Mouse (Mus musculus): ENCODE measurements around the gene Snx10. TPM values are rescaled to one million over a fixed set of nuclear protein-coding genes. Genes with fewer than 3 reads are reported as not detected.

The Snx10 gene
- polyA plus RNA-seq, 1 experiment from 2014 or later, result 55.2 TPM

DNA sequence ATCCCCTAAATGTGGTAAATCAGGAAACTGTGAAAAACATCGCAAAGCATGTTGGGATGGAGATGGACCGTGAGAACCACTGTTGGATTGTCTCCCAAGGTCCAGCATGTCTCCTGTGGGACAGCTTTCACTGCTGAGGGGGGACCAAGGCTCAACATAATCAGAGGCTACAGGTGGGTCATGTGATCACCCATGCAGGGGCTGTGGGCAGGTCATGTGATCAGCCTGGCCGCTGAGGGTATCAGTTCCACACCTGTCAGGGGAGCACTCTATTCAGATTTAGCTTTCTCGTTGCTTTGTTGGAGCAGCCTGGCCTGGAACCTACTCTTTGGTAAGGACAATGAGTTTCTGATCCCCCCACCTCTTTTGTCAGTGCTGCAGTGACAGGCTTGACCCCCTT lies 18.4 kb downstream of the Snx10 start:
- no peak overlapping the region for H3K4me3 ChIP-seq (replicated peaks; ENCODE audit: low read depth, low read length)
- DNase-seq (no peak), ATAC-seq (ENCODE audit: low FRiP score, low TSS enrichment) (no peak)
- 77% methylated on average over 4 of the region's 4 CpGs for WGBS
- no peaks in the 10 kb centered on the region for H3K36me3 ChIP-seq (ENCODE audit: control insufficient read depth, insufficient read depth, low read length)
- H3K9me3 ChIP-seq (ENCODE audit: control insufficient read depth, low read length), result no peaks in the 10 kb centered on the region
- no peaks in the 10 kb centered on the region for H3K27me3 ChIP-seq (ENCODE audit: control insufficient read depth, insufficient read depth, low read length)
- H3K4me1 ChIP-seq (ENCODE audit: control insufficient read depth, insufficient read depth, low read length), result no peaks in the 10 kb centered on the region
- H3K4me2 ChIP-seq (ENCODE audit: low read length), result no peak overlapping the region
- H3K9ac ChIP-seq (replicated peaks; ENCODE audit: low read length), result no peak overlapping the region
- H3K27ac ChIP-seq (replicated peaks; ENCODE audit: low read depth, low read length), result no peak overlapping the region

DNA sequence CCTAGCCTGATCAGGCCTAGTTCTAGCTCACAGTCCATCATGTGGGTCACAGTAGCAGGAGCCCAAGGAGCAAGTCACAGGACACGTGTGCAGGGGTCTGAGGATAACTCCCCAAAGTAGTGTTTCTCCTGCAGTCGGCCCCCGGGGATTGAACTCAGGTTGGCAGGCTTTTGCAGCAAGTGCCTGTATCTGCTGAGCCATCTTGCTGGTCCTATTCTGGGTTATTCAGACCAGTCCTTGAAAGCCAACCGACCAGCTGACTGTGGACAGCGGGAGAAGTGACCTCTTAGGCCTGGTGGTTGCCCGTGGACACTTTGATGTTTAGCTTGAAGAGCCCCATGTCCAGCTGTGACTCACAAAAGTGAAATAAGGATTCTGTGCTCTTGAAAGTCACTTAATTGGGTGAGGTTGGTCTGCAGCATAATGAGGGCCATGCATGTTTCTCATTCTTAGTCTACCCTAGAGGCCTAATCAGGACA lies 20.0 kb downstream of the Snx10 start:
- Histone ChIP-seq H3K4me2 (ENCODE audit: low read length) (no peak overlapping the region), H3K9ac (replicated peaks; ENCODE audit: low read length) (no peak overlapping the region), H3K4me3 (replicated peaks; ENCODE audit: low read depth, low read length) (no peak overlapping the region), H3K27me3 (ENCODE audit: control insufficient read depth, insufficient read depth, low read length) (no peaks in the 10 kb centered on the region), H3K27ac (replicated peaks; ENCODE audit: low read depth, low read length) (no peak overlapping the region), H3K9me3 (ENCODE audit: control insufficient read depth, low read length) (no peaks in the 10 kb centered on the region), H3K36me3 (ENCODE audit: control insufficient read depth, insufficient read depth, low read length) (no peaks in the 10 kb centered on the region), H3K4me1 (ENCODE audit: control insufficient read depth, insufficient read depth, low read length) (no peaks in the 10 kb centered on the region)
- whole genome bisulfite sequencing, result 43% methylated on average over 6 of the region's 6 CpGs
- DNase-seq (peak; percentile 11), ATAC-seq (ENCODE audit: low FRiP score, low TSS enrichment) (no peak)

DNA sequence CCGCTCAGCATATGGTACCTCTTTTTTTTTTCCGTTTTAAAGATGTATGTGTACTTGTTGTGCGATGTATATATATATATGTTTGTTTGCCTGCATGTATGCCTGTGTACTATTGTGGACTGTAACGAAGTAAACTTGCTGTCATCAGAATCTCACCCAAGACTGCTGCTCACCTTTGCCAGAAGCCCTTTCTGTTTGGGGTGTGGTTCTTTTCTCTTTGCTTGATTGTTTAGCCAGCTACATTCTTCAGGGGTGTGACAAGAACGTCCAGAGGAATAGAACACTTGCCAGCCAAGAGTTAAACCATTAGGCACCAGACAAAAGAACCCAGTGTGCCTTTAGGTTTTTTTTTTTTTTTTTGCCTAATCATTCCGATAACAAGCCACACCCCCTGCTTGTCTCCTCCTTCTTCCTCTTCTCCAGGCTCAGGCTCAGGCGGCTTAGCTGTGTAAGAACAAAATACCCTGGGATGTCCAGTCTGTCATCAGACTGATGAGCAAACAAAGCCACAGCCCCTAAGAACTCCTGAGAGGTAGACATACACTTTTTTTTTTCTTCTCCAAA lies 20.5 kb downstream of the Snx10 start:
- H3K36me3 ChIP-seq (ENCODE audit: control insufficient read depth, insufficient read depth, low read length), result no peaks in the 10 kb centered on the region
- no peak overlapping the region for H3K27ac ChIP-seq (replicated peaks; ENCODE audit: low read depth, low read length)
- H3K4me1 ChIP-seq (ENCODE audit: control insufficient read depth, insufficient read depth, low read length), result no peaks in the 10 kb centered on the region
- 27% methylated on average over 7 of the region's 7 CpGs for WGBS
- DNase-seq (peak; percentile 31), ATAC-seq (ENCODE audit: low FRiP score, low TSS enrichment) (no peak)
- no peak overlapping the region for H3K4me3 ChIP-seq (replicated peaks; ENCODE audit: low read depth, low read length)
- H3K4me2 ChIP-seq (ENCODE audit: low read length), result 0 out of 2 replicates have a peak overlapping the region, but pooled peaks have one; percentile 6
- no peak overlapping the region for H3K9ac ChIP-seq (replicated peaks; ENCODE audit: low read length)
- H3K27me3 ChIP-seq (ENCODE audit: control insufficient read depth, insufficient read depth, low read length), result no peaks in the 10 kb centered on the region
- H3K9me3 ChIP-seq (ENCODE audit: control insufficient read depth, low read length), result no peaks in the 10 kb centered on the region

DNA sequence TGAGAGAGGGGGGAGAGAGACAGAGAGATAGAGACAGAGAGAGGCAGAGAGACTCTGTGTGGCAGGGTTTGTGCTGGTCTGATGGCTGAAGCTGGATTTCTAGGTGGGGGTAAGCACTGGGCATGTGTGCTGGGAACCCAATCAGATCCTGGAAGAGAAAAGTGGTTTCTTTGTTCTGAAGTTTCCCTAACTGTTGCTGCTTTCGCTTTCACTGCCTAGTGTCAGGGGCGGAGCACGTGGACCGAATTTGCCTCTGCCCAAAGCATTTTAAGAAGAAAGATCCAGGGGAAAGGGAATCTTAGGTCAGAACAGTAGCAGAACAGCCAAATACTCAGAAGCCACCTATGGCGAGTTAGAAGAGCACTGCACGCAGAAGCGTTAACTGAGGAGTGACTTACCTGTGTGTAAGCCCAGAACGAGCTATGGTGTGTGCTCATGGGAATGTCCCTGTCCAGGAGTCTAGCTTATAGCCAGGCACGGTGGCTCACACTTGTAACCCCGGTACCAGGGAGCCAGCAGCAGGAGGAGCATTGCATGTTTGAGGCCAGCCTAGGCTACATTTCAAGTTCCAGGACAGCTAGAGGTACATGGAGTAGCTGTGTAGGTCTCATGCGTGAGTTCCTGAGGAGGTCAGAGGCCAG lies 21.6 kb downstream of the Snx10 start:
- H3K9ac ChIP-seq (replicated peaks; ENCODE audit: low read length), result no peak overlapping the region
- no peak overlapping the region for H3K4me2 ChIP-seq (ENCODE audit: low read length)
- no peak overlapping the region for H3K27ac ChIP-seq (replicated peaks; ENCODE audit: low read depth, low read length)
- no peak overlapping the region for H3K4me3 ChIP-seq (replicated peaks; ENCODE audit: low read depth, low read length)
- no peaks in the 10 kb centered on the region for H3K27me3 ChIP-seq (ENCODE audit: control insufficient read depth, insufficient read depth, low read length)
- DNase-seq, result no peak
- WGBS, result 79% methylated on average over 11 of the region's 11 CpGs
- no peak for ATAC-seq (ENCODE audit: low FRiP score, low TSS enrichment)
- H3K36me3 ChIP-seq (ENCODE audit: control insufficient read depth, insufficient read depth, low read length), result no peaks in the 10 kb centered on the region
- no peaks in the 10 kb centered on the region for H3K4me1 ChIP-seq (ENCODE audit: control insufficient read depth, insufficient read depth, low read length)
- H3K9me3 ChIP-seq (ENCODE audit: control insufficient read depth, low read length), result no peaks in the 10 kb centered on the region

DNA sequence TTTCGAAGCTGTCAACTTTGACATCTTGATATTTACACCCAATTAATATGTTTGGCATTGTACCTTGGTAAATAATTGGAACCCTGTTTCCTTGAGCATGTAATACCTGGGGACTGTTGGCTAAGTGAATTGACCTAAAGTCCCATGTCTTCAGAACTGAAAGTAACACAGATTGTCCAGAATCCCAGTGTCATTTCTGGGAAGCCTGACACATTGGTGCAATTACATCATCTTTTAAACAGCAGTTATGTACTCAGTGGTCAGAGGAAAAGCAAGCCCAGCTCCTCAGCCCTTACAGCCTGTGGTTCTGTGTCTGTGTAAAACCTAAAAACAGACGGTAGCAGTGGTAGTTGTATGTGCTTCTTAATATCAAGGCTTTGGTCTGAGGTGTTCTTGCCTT lies 22.4 kb downstream of the Snx10 start:
- H3K9ac ChIP-seq (replicated peaks; ENCODE audit: low read length), result no peak overlapping the region
- H3K4me3 ChIP-seq (replicated peaks; ENCODE audit: low read depth, low read length), result no peak overlapping the region
- no peaks in the 10 kb centered on the region for H3K4me1 ChIP-seq (ENCODE audit: control insufficient read depth, insufficient read depth, low read length)
- no peaks in the 10 kb centered on the region for H3K36me3 ChIP-seq (ENCODE audit: control insufficient read depth, insufficient read depth, low read length)
- H3K27me3 ChIP-seq (ENCODE audit: control insufficient read depth, insufficient read depth, low read length), result no peaks in the 10 kb centered on the region
- no peaks in the 10 kb centered on the region for H3K9me3 ChIP-seq (ENCODE audit: control insufficient read depth, low read length)
- WGBS, result 92% methylated on average over 2 of the region's 2 CpGs
- ATAC-seq (ENCODE audit: low FRiP score, low TSS enrichment) (no peak), DNase-seq (no peak)
- H3K27ac ChIP-seq (replicated peaks; ENCODE audit: low read depth, low read length), result no peak overlapping the region
- no peak overlapping the region for H3K4me2 ChIP-seq (ENCODE audit: low read length)

DNA sequence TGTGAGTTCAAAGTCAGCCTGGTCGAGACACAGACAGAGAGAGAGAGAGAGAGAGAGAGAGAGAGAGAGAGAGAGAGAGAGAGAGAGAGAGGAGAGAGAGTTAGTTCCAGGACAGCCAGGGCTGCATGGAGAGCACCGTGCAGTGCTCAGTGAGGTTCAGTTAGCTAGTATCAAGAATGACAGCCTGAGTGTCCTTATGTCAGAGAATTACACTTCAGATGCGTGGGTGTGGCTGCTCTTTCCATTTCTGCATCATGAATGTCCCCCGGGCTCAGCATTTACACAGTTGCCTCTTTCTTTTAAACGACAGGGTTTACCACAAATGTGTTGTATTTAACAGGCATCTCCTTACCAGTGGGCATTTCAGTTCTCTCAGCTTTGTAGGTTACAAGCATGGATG lies 25.1 kb downstream of the Snx10 start:
- no peaks in the 10 kb centered on the region for H3K36me3 ChIP-seq (ENCODE audit: control insufficient read depth, insufficient read depth, low read length)
- no peaks in the 10 kb centered on the region for H3K4me1 ChIP-seq (ENCODE audit: control insufficient read depth, insufficient read depth, low read length)
- H3K4me3 ChIP-seq (replicated peaks; ENCODE audit: low read depth, low read length), result no peak overlapping the region
- no peak for DNase-seq
- no peak overlapping the region for H3K4me2 ChIP-seq (ENCODE audit: low read length)
- no peaks in the 10 kb centered on the region for H3K27me3 ChIP-seq (ENCODE audit: control insufficient read depth, insufficient read depth, low read length)
- ATAC-seq (ENCODE audit: low FRiP score, low TSS enrichment), result no peak
- H3K9ac ChIP-seq (replicated peaks; ENCODE audit: low read length), result no peak overlapping the region
- no peak overlapping the region for H3K27ac ChIP-seq (replicated peaks; ENCODE audit: low read depth, low read length)
- H3K9me3 ChIP-seq (ENCODE audit: control insufficient read depth, low read length), result no peaks in the 10 kb centered on the region
- WGBS, result 82% methylated on average over 5 of the region's 5 CpGs

DNA sequence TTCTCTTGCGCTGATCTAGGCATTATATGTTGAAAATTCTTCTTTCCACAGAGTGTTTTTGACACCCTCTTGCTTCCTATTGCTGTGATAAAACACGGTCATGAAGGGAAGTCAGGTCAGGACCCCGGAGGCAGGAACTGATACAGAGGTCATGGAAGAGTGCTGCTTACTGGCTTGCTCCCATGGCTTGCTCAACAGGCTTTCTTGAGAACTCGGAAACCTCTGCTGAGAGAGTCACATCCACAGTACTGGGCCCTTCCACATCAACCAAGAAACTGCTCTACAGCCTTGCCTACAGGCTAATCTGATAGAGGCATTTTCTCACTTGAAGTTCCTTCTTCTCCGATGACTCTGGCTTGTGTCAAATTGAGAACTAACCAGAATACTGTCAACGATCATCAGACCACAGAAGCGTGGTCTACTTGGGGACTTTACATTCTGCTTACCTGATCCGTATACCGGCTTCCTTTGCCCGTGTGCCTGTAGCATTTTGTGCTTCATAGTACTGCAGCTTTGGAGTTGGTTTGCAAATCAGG lies 27.6 kb downstream of the Snx10 start:
- Histone ChIP-seq H3K4me1 (ENCODE audit: control insufficient read depth, insufficient read depth, low read length) (no peaks in the 10 kb centered on the region), H3K4me2 (ENCODE audit: low read length) (no peak overlapping the region), H3K36me3 (ENCODE audit: control insufficient read depth, insufficient read depth, low read length) (no peaks in the 10 kb centered on the region), H3K9me3 (ENCODE audit: control insufficient read depth, low read length) (no peaks in the 10 kb centered on the region), H3K27me3 (ENCODE audit: control insufficient read depth, insufficient read depth, low read length) (no peaks in the 10 kb centered on the region), H3K9ac (replicated peaks; ENCODE audit: low read length) (no peak overlapping the region), H3K4me3 (replicated peaks; ENCODE audit: low read depth, low read length) (no peak overlapping the region), H3K27ac (replicated peaks; ENCODE audit: low read depth, low read length) (no peak overlapping the region)
- no peak for ATAC-seq (ENCODE audit: low FRiP score, low TSS enrichment)
- 95% methylated on average over 10 of the region's 10 CpGs for WGBS
- no peak for DNase-seq

DNA sequence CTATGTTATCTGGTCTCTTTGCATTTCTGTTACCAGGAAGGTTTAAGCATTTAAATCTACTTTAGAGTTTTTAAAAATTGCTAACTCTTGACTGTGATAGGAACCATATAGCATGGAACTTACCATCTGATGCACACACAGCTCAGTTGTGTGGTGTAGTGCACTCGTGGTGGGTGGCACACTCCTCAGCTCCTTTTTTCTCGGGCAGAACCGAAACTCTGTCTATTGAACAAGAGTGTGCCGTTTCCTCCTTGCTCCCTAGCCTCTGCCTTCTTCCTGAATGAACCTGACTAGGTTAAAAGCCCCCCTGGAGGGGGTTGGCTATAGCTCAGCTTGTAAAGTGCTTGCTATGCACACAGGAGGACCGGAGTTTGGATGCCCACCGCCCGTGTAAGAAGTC lies 32.9 kb downstream of the Snx10 start:
- 95% methylated on average over 7 of the region's 7 CpGs for whole genome bisulfite sequencing
- Histone ChIP-seq H3K27me3 (ENCODE audit: control insufficient read depth, insufficient read depth, low read length) (no peaks in the 10 kb centered on the region), H3K36me3 (ENCODE audit: control insufficient read depth, insufficient read depth, low read length) (no peaks in the 10 kb centered on the region), H3K9ac (replicated peaks; ENCODE audit: low read length) (no peak overlapping the region), H3K9me3 (ENCODE audit: control insufficient read depth, low read length) (no peaks in the 10 kb centered on the region), H3K27ac (replicated peaks; ENCODE audit: low read depth, low read length) (no peak overlapping the region), H3K4me1 (ENCODE audit: control insufficient read depth, insufficient read depth, low read length) (no peaks in the 10 kb centered on the region), H3K4me3 (replicated peaks; ENCODE audit: low read depth, low read length) (no peak overlapping the region), H3K4me2 (ENCODE audit: low read length) (no peak overlapping the region)
- no peak for ATAC-seq (ENCODE audit: low FRiP score, low TSS enrichment)
- DNase-seq, result no peak

DNA sequence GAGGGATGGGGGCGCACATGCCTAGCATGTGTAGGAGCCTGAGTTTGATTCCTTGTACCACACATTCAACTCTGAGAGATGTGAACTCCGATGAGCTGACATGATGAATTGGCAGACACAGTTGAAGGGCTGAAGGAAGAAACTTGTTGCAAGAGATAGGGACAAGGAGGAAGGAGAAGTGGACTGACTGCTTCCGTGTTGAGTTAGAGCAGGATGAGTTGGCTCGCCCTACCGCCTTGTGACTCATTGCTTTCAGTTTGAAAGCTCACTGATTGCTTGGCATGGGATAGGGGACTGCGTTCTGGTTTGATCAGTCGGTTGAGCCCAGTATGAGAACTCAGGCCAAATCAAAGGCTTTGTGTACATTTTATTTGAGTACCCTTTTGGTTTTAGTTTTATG lies 34.6 kb downstream of the Snx10 start:
- 96% methylated on average over 7 of the region's 7 CpGs for WGBS
- Histone ChIP-seq H3K4me3 (replicated peaks; ENCODE audit: low read depth, low read length) (no peak overlapping the region), H3K4me2 (ENCODE audit: low read length) (no peak overlapping the region), H3K36me3 (ENCODE audit: control insufficient read depth, insufficient read depth, low read length) (no peaks in the 10 kb centered on the region), H3K27me3 (ENCODE audit: control insufficient read depth, insufficient read depth, low read length) (no peaks in the 10 kb centered on the region), H3K9ac (replicated peaks; ENCODE audit: low read length) (no peak overlapping the region), H3K9me3 (ENCODE audit: control insufficient read depth, low read length) (no peaks in the 10 kb centered on the region), H3K27ac (replicated peaks; ENCODE audit: low read depth, low read length) (no peak overlapping the region), H3K4me1 (ENCODE audit: control insufficient read depth, insufficient read depth, low read length) (no peaks in the 10 kb centered on the region)
- ATAC-seq (ENCODE audit: low FRiP score, low TSS enrichment) (no peak), DNase-seq (no peak)
